Mouse (Mus musculus) gastrocnemius, adult 18-20 months (tissue): ENCODE measurements around the gene Gm26558. TPM values are rescaled to one million over a fixed set of nuclear protein-coding genes. Genes with fewer than 3 reads are reported as not detected.

Experiments used
- DNase-seq: peaks from one replicate; pipeline ENCODE4 v3.0.0; 2021; ENCODE audit warnings: low spot score
- total RNA-seq, 2 experiments: library from RNA; stranded (reverse); gene quantifications; 2 replicates each; pipeline ENCODE4 v1.2.3; 2021

The Gm26558 gene
- total RNA-seq, 2 experiments from 2014 or later: not detected

GRCm38 (mm10) chr2:70649471-70649870 is 12.4 kb downstream of the Gm26558 start:
- DNase-seq: no peak

- no peak for DNase-seq
These were observed 13.6 kb downstream of the Gm26558 start for GRCm38 (mm10) chr2:70648271-70648670.

- DNase-seq: no peak
These were observed 14.2 kb downstream of the Gm26558 start for GRCm38 (mm10) chr2:70647681-70648080.

- DNase-seq: no peak
These were observed 16.6 kb downstream of the Gm26558 start for GRCm38 (mm10) chr2:70645266-70645780.

GRCm38 (mm10) chr2:70642971-70643565 is 18.8 kb downstream of the Gm26558 start:
- peak; percentile 23 for DNase-seq

GRCm38 (mm10) chr2:70640968-70641367 is 20.9 kb downstream of the Gm26558 start:
- DNase-seq: no peak

GRCm38 (mm10) chr2:70634028-70634690 is 27.7 kb downstream of the Gm26558 start:
- no peak for DNase-seq

GRCm38 (mm10) chr2:70632412-70632811 is 29.5 kb downstream of the Gm26558 start:
- no peak for DNase-seq

- DNase-seq: no peak
These were observed 30.6 kb downstream of the Gm26558 start for GRCm38 (mm10) chr2:70631321-70631720.

- no peak for DNase-seq
These were observed 32.0 kb downstream of the Gm26558 start for GRCm38 (mm10) chr2:70629921-70630320.

- DNase-seq: no peak
These were observed 32.6 kb downstream of the Gm26558 start for GRCm38 (mm10) chr2:70629339-70629761.

GRCm38 (mm10) chr2:70628397-70628796 is 33.5 kb downstream of the Gm26558 start:
- no peak for DNase-seq

- no peak for DNase-seq
These were observed 36.1 kb downstream of the Gm26558 start for GRCm38 (mm10) chr2:70625761-70626160.

GRCm38 (mm10) chr2:70622244-70622643 is 39.7 kb downstream of the Gm26558 start:
- DNase-seq: no peak

- DNase-seq: no peak
These were observed 41.7 kb downstream of the Gm26558 start for GRCm38 (mm10) chr2:70620225-70620624.

GRCm38 (mm10) chr2:70619232-70619835 is 42.6 kb downstream of the Gm26558 start:
- DNase-seq: no peak

- no peak for DNase-seq
These were observed 45.3 kb downstream of the Gm26558 start for GRCm38 (mm10) chr2:70616617-70617016.

GRCm38 (mm10) chr2:70616076-70616475 is 45.8 kb downstream of the Gm26558 start:
- no peak for DNase-seq

- no peak for DNase-seq
These were observed 47.1 kb downstream of the Gm26558 start for GRCm38 (mm10) chr2:70614745-70615351.
